Mouse (Mus musculus): ENCODE data around the gene Gpr39.

The Gpr39 gene

DNA sequence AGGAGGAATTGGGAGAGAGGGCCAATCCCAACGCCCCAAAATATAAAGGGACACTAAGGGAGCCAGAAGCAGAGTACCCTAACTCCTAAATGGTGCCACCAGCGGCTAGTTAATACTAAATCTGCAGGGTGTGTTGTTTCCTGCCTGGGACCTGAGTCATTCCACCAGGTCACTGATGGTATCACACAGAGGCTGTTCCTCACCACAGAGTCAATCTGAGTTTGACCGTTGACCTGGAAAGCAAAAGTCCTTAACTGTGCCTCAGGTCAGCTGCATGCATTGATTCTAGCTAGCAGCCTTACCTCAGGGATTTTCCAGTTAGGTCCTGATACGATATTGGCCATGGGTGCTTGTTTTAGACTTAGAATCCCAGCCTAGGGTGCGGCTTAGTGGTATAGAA, 17.5 kb downstream of the Gpr39 start:
- no peak for DNase-seq (ENCODE audit: low read depth)

GRCm38 (mm10) chr1:125701101-125701590, 24.4 kb downstream of the Gpr39 start:
- DNase-seq (ENCODE audit: low read depth), result no peak

DNA sequence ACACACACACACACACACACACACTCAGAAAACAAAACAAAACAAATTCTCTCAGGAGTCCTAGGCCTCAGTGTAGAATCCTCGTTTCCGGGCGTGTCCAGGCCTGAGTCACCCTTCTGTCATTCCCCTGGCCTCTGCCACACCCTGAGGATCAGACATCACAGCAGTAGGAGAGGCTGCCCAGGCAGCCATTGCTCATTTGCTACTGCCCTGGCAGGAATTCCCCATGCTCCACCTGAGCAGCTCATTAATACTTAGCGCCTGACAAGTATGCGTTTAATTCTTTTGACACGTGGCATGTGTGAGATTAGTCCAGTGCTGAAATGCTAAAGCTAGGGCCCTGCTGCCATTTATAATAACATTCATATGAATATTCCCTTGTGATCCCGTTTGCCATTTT, 25.0 kb downstream of the Gpr39 start:
- no peak for DNase-seq (ENCODE audit: low read depth)

DNA sequence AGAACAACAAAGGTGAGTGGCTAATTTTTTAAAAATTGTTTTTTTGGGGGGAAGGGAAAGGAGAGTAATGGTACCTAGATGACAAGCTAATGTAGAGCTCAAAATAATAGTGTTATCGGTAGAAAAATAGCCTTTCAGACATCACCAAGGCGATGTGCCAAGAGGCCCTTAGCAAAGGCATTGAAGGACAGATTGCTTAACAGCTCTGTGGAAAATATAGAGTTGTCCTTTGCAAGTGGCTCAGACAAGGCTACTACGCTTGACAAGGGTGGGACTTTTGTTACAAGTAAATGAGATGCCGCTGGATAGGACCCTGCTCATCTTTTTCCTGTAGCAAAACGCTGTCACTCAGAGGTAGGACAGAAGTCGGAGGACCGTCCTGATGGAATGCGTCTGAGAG, 25.5 kb downstream of the Gpr39 start:
- no peak for DNase-seq (ENCODE audit: low read depth)

- no peak for DNase-seq (ENCODE audit: low read depth)
These were observed 28.6 kb downstream of the Gpr39 start for GRCm38 (mm10) chr1:125705412-125705811.

GRCm38 (mm10) chr1:125715286-125715685, 38.5 kb downstream of the Gpr39 start:
- DNase-seq (ENCODE audit: low read depth), result no peak

- DNase-seq (ENCODE audit: low read depth), result no peak
These were observed 39.4 kb downstream of the Gpr39 start for GRCm38 (mm10) chr1:125716241-125716640.

GRCm38 (mm10) chr1:125717906-125718305, 41.1 kb downstream of the Gpr39 start:
- DNase-seq (ENCODE audit: low read depth), result no peak

- no peak for DNase-seq (ENCODE audit: low read depth)
These were observed 42.3 kb downstream of the Gpr39 start for GRCm38 (mm10) chr1:125719127-125719526.

- no peak for DNase-seq (ENCODE audit: low read depth)
These were observed 44.4 kb downstream of the Gpr39 start for GRCm38 (mm10) chr1:125721104-125721758.

GRCm38 (mm10) chr1:125724304-125724703, 47.5 kb downstream of the Gpr39 start:
- DNase-seq (ENCODE audit: low read depth), result no peak

- DNase-seq (ENCODE audit: low read depth), result no peak
These were observed 52.3 kb downstream of the Gpr39 start for GRCm38 (mm10) chr1:125729025-125729565.

DNA sequence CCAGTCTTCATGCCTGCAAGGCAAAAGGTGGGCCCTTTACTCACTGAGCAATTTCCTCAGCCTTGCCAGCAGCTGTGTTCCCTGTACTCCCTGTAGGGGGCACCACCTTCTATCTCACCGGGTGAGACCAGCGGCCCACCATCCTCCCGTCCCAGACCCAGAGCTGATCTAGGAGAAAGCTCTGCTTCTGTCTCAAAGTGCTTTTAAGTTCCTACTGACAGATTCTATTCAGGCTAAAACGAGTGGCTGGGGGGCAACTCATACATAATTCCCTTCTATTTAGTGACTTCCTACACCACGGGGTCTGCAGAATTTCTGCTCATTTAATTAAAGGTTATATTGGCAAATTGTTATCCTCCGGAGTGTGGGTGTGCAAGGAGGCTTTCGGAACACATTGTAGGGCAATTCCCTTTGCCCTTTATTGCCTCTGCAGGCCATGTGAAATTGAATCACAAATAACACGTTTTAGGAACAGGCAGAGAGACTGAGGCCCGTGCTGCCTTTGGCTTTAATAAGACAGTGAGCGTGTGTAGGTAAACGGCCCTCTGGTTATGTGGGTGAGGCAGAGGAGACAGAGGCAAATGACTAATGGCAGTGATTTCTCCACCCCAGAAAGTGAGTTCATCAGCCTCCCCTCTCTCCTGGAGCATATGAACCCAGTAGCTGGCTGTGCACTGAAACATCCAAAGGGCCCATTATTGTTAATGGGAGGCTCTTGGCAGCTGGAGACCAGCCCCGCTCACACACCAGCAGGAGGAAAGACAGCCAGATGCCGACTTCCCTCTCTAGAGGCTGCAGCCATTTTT, 53.1 kb downstream of the Gpr39 start:
- DNase-seq (ENCODE audit: low read depth), result no peak

DNA sequence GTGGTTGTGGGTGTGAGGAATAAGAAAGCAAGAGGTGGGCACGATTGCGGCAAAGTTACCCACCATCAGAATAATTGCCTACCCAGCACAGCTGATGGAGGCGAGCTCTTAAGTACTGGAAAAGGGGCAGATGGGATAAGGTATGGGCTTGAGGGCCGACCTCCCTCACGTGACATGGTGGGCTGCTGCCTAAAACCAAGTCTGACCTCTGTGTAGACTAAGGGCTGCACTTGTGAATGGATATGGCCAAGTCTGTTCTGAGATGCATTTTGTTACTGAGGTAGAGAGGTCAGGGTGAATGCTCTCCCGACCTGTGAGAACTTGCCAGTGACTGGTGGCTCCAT, 53.7 kb downstream of the Gpr39 start:
- DNase-seq (ENCODE audit: low read depth), result no peak

DNA sequence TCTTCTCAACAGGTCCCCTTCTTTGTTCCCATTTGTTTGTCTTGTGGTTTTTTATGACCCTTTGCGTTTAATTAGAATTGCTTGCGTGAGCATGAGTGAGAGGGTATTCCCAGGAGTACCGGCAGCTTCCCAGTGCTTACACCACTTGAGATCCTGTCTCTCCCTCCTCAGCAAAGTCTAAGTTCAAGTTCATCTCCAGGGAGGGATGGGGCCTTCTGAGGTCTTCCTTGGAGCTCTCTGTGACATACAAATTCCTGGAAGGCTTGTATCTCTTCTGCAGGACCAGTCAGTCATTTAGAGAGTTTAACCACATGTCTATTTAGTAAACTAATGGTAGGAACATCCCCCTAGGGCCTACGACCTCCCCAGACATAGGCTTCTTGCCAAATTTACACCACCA, 55.1 kb downstream of the Gpr39 start:
- DNase-seq (ENCODE audit: low read depth), result no peak

DNA sequence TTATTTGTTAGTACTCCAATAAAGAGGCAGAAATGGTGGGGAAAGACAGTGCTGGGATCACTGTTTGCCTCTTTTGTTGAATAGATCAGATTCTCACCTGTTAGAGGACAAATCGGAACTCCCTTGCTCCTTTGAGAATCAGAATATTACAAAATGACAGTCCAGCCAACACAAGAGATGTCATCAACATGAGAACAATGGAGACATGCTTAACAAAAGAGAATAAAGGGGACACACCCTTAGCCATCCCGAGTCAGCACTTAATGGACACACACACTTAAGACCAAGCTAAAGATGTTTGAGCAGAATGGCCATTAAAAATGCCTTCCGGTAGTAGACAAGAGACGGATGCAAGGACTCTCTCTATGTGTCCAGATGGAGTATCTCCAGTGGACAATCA, 68.0 kb downstream of the Gpr39 start:
- no peak for DNase-seq (ENCODE audit: low read depth)

DNA sequence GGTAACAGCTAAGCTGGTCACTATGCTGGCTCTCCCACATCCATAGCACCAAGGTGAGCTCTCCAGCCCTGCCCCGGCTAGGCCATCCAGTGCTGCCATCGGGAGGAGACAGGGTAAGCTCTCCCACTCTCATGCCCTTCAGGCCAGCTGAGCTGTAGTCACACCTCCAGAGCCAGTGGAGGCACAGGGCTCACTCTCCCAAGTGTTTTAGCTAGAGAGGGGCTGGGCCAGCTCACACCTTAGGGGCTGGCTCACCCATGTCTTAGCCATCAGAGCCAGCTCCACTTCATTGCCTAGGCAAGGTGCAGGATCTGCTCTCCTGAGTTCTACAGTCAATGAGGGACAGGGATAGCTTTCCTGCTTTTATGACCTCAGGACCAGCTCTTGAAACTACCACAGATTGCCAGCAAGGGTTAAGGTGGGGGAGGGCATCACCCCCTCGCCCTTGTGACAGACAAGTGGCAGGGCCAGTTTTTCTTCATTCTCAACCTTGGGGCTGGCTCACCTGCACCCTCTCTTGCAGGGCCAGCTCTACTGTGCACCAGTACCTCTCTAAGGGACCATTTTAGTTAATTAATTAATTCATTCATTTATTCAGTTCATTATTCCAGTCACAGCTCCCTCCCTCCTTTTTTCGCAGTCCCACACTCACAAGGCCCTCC, 78.7 kb downstream of the Gpr39 start:
- no peak for DNase-seq (ENCODE audit: low read depth)

DNA sequence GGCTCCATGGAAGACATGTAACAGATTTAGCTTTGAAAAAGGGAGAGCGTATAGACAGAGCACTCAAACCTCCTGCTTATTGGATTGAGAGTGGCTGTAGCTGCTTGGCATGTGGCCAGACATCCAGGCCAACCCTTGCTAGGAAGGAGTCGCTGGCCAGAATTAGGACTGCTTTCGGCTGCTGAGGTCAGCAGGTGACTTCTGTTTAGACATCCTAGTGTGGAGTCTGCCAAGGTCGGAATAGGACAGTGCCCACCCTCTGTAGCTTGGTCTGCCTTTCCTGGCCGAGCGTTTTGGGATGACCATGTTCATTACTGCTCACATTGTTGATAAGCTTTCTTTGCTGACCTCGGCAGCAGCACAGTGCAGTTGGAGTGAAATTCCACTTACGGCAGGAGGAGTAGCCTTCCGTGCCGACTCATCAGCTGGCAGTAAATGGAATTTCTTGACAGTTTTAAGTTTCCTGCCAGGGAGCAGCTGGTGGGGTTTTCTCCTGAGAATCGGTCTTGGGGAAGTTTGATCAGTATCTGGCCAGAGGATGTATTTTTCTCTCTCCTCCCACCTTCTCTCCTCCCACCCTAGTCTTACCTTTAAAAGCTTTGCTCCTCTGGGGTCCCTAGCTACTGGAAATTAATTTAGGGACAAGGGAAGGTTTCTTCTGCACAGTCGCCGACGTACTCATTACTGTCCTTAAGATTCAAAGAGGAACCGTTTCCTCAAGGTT, 83.3 kb downstream of the Gpr39 start:
- DNase-seq (ENCODE audit: low read depth), result no peak

DNA sequence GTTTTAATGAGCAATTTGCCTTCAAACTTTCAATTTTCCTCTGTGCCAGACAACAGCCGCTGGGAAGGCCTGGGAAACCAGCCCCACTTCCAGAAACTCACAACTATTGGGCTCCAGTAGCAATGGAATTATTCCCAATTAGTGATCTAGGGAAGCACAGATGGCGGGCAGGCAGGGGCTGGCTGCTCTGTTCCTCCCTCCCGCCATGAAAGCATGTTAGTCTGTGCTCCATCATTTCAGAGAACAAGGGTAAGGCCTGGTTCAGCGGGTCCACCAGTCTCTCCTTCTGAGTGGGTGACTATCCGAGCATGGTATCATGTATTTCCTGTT, 83.9 kb downstream of the Gpr39 start:
- no peak for DNase-seq (ENCODE audit: low read depth)

DNA sequence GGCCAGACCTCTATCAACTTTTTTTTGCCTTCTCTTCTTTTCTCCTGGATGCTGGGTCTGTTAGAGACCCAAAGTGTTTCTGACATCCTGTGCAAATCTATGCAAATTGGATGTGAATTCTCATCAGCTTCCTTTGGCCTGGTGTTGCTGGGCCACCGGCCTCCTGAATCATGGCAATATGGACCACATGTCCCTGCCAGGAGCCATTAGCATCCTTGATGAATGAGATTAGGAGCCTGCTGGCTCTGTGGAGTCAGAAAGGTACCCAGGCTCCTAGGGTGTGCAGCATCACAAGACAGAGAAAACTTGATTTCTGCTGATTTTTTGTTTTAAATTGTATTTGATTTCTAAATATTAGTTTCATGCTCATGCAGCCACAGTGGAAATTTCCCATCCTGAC, 85.3 kb downstream of the Gpr39 start:
- no peak for DNase-seq (ENCODE audit: low read depth)

DNA sequence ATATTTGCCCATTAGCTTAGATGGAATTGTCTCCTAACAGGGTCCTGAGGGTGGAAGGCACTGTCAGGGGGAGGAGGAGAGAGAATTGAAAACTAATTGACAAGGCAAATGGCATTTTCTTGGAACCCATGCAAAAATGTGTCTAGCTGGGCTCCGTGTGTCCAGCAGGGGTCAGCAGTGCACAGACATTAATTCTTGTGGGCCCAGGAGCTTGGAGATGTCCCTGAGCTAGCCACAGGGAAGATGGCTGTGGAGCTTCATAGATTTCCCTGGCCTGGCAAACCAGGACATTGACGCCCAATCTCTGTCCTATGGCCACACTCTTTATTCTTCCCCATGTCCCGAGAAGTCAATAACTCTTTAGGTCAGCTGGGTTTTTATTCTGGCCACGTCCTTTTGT, 113.0 kb downstream of the Gpr39 start:
- DNase-seq (ENCODE audit: low read depth), result peak; percentile 10

- DNase-seq (ENCODE audit: low read depth), result no peak
These were observed 123.7 kb downstream of the Gpr39 start for GRCm38 (mm10) chr1:125800506-125800905.

Data from fibroblast of lung, adult 2 months (primary cell).